Mouse (Mus musculus) neural tube, embryonic 10.5 days (tissue): ENCODE results near the gene Scp2.
"Not testable (repeated sequence)": the region's sequence is repeated elsewhere in the genome, so short reads cannot be mapped to it uniquely, and the experiment has no call there.

Experiments
- DNase-seq: peaks from one replicate; pipeline ENCODE4 v3.0.0-alpha.2; 2017; ENCODE audit warnings: low spot score; ENCODE audit errors: extremely low spot score

Scp2 gene

GRCm38 (mm10) chr4:108144880-108145279, at the start of gene Scp2:
Scp2 (minus strand) TSS chr4:108144998.
- no peak for DNase-seq

- no peak for DNase-seq
Measured at GRCm38 (mm10) chr4:108192821-108193323, 48.1 kb upstream of the Scp2 start.

- DNase-seq = no peak
Measured at GRCm38 (mm10) chr4:108182278-108182677, 37.5 kb upstream of the Scp2 start.

- no peak for DNase-seq
Measured at GRCm38 (mm10) chr4:108168056-108168455, 23.3 kb upstream of the Scp2 start.

- no peak for DNase-seq
Measured at GRCm38 (mm10) chr4:108166874-108167273, 22.1 kb upstream of the Scp2 start.

- DNase-seq = peak; percentile 70
Measured at GRCm38 (mm10) chr4:108165152-108165895, 20.5 kb upstream of the Scp2 start, which contains the start of gene Echdc2. Echdc2 (plus strand) TSS chr4:108165437.

- DNase-seq = no peak
Measured at GRCm38 (mm10) chr4:108163291-108163690, 18.5 kb upstream of the Scp2 start.

GRCm38 (mm10) chr4:108161936-108162335, 17.1 kb upstream of the Scp2 start:
- no peak for DNase-seq

- DNase-seq = not testable (repeated sequence)
Measured at GRCm38 (mm10) chr4:108155141-108155540, 10.3 kb upstream of the Scp2 start.

- DNase-seq = not testable (repeated sequence)
Measured at GRCm38 (mm10) chr4:108145554-108145953, 756 bp upstream of the Scp2 start.

GRCm38 (mm10) chr4:108143778-108144177, 1.0 kb downstream of the Scp2 start:
- DNase-seq = no peak

GRCm38 (mm10) chr4:108143178-108143577, 1.6 kb downstream of the Scp2 start:
- not testable (repeated sequence) for DNase-seq

- DNase-seq = no peak
Measured at GRCm38 (mm10) chr4:108136938-108137337, 7.9 kb downstream of the Scp2 start.

- DNase-seq = no peak
Measured at GRCm38 (mm10) chr4:108130452-108130851, 14.3 kb downstream of the Scp2 start.

GRCm38 (mm10) chr4:108128339-108128738, 16.5 kb downstream of the Scp2 start:
- no peak for DNase-seq

GRCm38 (mm10) chr4:108127516-108127915, 17.3 kb downstream of the Scp2 start:
- no peak for DNase-seq

- no peak for DNase-seq
Measured at GRCm38 (mm10) chr4:108126260-108126659, 18.5 kb downstream of the Scp2 start.

GRCm38 (mm10) chr4:108124104-108124503, 20.7 kb downstream of the Scp2 start:
- DNase-seq = no peak

GRCm38 (mm10) chr4:108117924-108118876, 26.6 kb downstream of the Scp2 start:
- DNase-seq = peak; percentile 94

GRCm38 (mm10) chr4:108117488-108117887, 27.3 kb downstream of the Scp2 start:
- peak; percentile 15 for DNase-seq

GRCm38 (mm10) chr4:108116466-108116865, 28.3 kb downstream of the Scp2 start:
- no peak for DNase-seq

- DNase-seq = no peak
Measured at GRCm38 (mm10) chr4:108110706-108111105, 34.1 kb downstream of the Scp2 start.
